Mouse (Mus musculus) NIH3T3 (cell line): ENCODE measurements around the gene Skap1.
"Not testable (repeated sequence)": the region's sequence is repeated elsewhere in the genome, so short reads cannot be mapped to it uniquely, and the experiment has no call there.

ENCODE experiments used
- DNase-seq: peaks from one replicate; pipeline ENCODE4 v3.0.0-alpha.2; 2012; ENCODE audit warnings: low read depth

Skap1 gene

GRCm38 (mm10) chr11:96746648-96747047 lies 282.3 kb downstream of the Skap1 start:
- no peak for DNase-seq

- DNase-seq = peak; percentile 85
These were observed 283.2 kb downstream of the Skap1 start for GRCm38 (mm10) chr11:96747555-96747954.

- no peak for DNase-seq
These were observed 290.9 kb downstream of the Skap1 start for GRCm38 (mm10) chr11:96755298-96755697.

GRCm38 (mm10) chr11:96757421-96757820 lies 293.0 kb downstream of the Skap1 start:
- no peak for DNase-seq

- peak; percentile 47 for DNase-seq
These were observed 294.0 kb downstream of the Skap1 start for GRCm38 (mm10) chr11:96758402-96758801.

- DNase-seq = peak; percentile 81
These were observed 295.6 kb downstream of the Skap1 start for GRCm38 (mm10) chr11:96760042-96760441.

- DNase-seq = peak; percentile 66
These were observed 297.6 kb downstream of the Skap1 start for GRCm38 (mm10) chr11:96761984-96762383.

- no peak for DNase-seq
These were observed 298.5 kb downstream of the Skap1 start for GRCm38 (mm10) chr11:96762742-96763470.

- no peak for DNase-seq
These were observed 300.3 kb downstream of the Skap1 start for GRCm38 (mm10) chr11:96764511-96765350.

GRCm38 (mm10) chr11:96765645-96766044 lies 301.3 kb downstream of the Skap1 start:
- DNase-seq = no peak

GRCm38 (mm10) chr11:96766555-96766954 lies 302.2 kb downstream of the Skap1 start:
- DNase-seq = peak; percentile 80

GRCm38 (mm10) chr11:96767096-96767495 lies 302.7 kb downstream of the Skap1 start:
- no peak for DNase-seq

GRCm38 (mm10) chr11:96768240-96768639 lies 303.8 kb downstream of the Skap1 start:
- DNase-seq = no peak

- DNase-seq = no peak
These were observed 307.0 kb downstream of the Skap1 start for GRCm38 (mm10) chr11:96771274-96771975.

- no peak for DNase-seq
These were observed 308.0 kb downstream of the Skap1 start for GRCm38 (mm10) chr11:96772413-96772812.

- DNase-seq = peak; percentile 57
These were observed 310.1 kb downstream of the Skap1 start for GRCm38 (mm10) chr11:96774536-96774935.

GRCm38 (mm10) chr11:96775063-96775462 lies 310.7 kb downstream of the Skap1 start:
- no peak for DNase-seq

GRCm38 (mm10) chr11:96775665-96776064 lies 311.3 kb downstream of the Skap1 start:
- DNase-seq = no peak

GRCm38 (mm10) chr11:96776068-96776467 lies 311.7 kb downstream of the Skap1 start:
- DNase-seq = peak; percentile 70

GRCm38 (mm10) chr11:96776968-96777962 lies 312.9 kb downstream of the Skap1 start, which contains the start of gene Snx11:
Gene Snx11, minus strand, starts transcription at chr11:96777559.
- peak; percentile 99 for DNase-seq

GRCm38 (mm10) chr11:96778061-96778627 lies 313.8 kb downstream of the Skap1 start:
- DNase-seq = not testable (repeated sequence)
